Mouse (Mus musculus) R1 (cell line): ENCODE measurements around the gene Ppp2r2c.

ENCODE experiments used
- DNase-seq: peaks from one replicate; pipeline ENCODE4 v3.0.0-alpha.2; 2018; ENCODE audit warnings: low read depth, low spot score

Ppp2r2c gene

DNA sequence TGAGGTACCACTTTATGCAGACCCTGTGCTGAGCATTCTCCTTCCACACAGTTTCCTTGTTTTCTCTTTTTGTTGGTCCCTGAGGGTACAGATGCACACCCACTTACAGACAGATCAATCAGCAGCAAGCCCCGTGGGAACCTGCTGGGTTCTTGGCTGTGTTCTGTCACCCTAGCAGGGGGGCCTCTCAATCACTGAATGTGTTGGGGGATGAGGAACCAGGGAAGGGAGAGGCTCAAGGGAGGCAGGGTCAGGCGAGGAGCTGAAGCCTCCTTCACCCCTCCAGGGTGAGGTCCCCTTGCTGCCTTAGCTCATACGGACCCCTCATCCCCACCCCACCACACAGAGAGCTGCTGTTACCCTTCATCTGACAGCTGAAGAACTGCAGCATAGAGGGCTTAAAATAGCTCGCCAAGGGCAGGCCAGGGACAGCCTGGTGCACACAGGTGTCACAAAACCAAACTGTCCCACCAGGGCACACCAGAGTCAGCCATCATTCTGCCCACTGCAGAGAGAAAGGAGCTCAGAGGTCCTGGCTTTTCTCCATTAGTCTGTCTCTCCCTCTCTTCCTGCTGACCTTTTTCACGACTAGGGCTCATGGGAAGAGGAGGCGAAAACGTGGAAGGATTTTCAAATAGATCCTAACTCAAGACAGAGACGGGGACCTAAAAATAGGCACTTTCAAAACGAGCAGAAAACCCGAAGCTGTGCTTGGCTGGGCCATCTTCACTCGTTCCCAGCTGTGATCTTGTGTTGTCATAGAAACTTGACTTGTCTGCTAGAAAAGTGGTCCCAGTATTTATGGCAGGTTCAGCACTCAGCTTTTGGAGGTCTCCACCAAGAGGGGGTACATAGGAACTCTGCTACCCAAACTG, 55.8 kb downstream of the Ppp2r2c start:
- DNase-seq, result no peak

- DNase-seq, result peak; percentile 72
Measured at GRCm38 (mm10) chr5:36928701-36929100, 60.4 kb downstream of the Ppp2r2c start.

GRCm38 (mm10) chr5:36929376-36929775, 61.1 kb downstream of the Ppp2r2c start:
- DNase-seq, result no peak

- DNase-seq, result no peak
Measured at GRCm38 (mm10) chr5:36933383-36933782, 65.1 kb downstream of the Ppp2r2c start.

DNA sequence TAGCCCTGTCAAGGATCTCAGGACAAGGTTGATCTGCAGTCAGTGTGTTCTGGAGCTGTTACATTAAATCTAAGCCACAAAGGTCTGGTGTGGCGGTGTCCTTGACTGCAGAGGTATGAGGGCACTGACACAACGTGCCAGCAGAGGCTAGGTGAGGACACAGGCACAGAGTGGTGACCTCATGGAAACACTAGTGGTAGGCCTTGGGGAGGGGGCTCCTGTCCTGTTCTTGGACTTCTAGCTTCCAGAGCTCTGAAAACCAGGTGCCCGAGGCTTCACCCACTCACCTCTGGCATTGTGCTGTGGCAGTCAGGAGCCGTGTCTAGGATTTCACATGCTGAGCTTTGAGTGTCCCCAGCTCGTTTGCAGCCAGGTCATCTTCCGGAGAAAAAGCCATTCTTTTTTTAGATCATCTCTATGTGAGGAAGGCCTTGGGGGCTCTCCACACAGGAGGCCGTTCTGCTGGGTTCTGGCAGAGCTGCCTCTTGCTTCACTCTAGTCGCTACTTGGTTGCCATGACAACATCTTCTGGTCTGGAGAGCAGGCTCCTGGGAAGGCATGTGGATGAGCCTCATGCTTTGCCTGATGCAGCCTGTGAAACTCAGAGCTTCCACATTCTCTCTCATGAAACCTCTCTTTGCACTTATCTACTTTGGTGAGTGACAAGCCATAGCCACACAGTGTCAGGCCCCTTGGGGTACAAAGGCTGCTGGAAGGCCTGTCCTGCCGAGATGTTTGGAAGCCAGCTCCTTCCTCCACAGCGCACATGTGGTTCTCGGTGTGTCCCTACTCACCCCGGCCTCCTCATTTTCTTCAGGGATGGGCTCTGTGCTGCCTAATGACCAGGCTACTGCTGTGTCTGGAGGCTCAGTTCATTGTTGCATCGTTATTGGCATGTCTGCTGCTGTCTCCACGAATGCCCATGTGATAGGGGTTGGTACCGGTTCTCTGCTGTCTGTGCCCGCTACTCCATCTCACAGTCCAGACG, 67.5 kb downstream of the Ppp2r2c start:
- DNase-seq, result peak; percentile 63

DNA sequence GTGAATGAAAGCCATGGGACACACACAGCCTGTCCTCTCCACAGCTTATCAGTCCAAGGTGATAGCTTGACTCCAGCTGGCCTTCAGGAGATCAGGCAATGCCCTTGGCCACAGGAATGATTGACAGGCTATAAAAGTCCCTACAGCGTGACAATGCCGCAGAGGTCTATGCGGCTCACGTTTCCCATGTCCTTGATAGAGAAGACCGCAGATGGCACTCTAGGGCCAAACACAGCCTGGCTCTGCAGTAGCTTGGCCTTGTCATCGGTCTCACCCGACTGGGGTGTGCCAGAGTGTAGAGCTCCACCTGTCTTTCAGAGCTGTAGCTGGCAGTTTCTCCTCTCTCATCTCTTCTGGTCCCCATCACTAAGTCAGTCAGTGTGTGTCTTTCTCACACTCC, 68.2 kb downstream of the Ppp2r2c start:
- DNase-seq, result no peak

DNA sequence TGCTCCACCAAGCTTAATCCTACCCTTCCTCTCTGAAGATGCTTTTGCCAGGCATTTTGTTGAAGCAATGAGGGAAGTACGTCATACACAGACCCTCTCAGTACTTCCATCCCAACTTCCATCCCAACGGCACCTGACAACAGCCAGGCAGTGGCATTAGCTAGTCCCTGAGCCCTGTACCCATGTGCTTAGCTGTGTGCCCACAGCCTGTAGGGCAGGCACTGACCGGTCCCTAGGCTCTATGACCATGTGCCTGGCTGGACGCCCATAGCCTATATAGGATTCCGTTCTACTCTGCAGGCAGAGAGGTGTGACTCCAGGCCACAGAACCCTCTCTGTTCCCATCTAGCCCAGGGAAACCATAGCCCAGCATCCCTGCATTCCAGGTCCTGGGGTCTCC, 69.7 kb downstream of the Ppp2r2c start:
- no peak for DNase-seq

GRCm38 (mm10) chr5:36938991-36939390, 70.7 kb downstream of the Ppp2r2c start:
- DNase-seq, result peak; percentile 65

DNA sequence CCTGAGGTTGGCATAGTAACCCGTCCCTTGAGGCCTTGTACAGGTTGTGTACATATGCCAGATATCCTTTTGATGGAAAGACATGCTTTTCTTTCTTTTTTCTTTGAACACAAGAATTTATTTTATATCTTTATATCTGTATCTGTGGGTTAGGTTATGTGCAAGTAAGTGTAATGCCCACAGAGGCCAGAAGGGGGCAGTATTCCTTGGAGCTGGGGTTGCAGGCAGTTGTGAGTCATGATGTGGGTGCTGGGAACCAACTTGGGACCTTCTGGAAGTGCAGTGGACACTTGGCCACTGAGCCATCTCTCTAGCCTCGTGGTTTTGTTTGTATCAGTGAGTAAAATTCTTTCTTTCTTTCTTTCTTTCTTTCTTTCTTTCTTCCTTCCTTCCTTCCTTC, 74.1 kb downstream of the Ppp2r2c start:
- peak; percentile 32 for DNase-seq

DNA sequence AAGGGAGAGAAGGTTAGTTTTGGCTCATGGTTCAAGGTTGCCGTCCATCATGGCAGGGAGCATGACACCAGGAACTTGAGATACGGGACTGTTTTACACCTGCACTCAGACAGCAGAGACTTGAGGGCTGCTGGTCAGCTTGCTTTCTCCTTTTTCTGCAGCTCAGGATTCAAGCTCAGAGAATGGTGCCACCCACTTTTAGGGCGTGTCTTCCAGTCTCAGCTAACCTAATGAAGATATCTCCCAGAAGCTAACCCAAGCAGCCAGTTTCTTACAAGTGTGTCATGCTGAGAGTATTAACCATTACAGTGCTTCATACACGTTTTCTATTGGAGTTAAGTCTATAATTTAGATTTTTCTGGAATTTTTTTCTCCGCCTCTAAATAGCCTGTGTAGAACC, 76.2 kb downstream of the Ppp2r2c start:
- no peak for DNase-seq

GRCm38 (mm10) chr5:36945102-36945701, 76.9 kb downstream of the Ppp2r2c start:
- DNase-seq, result peak; percentile 41

DNA sequence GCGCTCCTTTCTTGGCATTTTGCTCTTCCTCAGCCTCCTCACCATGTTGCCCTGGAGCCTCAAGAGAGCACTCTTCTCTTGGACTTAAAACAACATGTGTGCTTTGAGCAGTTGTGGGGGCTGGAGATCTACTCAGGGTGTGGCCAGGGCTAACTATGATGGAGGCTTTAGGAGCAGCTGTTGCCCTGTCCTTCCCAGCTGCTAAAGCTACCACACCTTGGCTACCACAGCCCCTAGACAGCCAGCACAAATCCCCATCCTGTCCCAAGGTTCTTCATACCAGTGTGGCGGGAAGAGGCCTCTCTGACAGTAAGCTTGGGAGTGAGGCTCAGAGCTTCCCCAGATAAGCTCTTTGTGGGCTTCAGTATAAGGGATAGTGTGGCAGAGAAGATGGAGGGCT, 77.4 kb downstream of the Ppp2r2c start:
- DNase-seq, result no peak

- peak; percentile 85 for DNase-seq
Measured at GRCm38 (mm10) chr5:36946445-36946844, 78.1 kb downstream of the Ppp2r2c start.

DNA sequence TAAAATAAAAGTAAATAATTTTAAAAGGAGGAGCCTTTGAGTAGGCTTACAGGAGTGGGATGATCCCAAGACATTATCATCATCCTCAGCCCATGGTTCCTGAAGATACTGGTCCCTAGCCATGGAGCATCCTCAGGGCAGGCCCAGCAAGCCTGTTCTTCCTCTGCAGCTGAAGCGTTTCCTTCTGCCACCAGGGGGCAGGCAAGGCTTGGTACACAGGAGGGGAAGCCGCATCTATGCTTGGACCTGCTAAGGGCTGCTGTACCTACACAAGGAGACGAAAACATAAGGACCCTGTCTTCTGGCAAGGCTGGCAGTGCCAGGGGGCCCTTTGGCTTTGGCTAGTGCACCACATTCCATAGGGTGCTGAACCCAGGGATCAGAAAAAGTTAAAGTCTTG, 80.5 kb downstream of the Ppp2r2c start:
- peak; percentile 81 for DNase-seq

DNA sequence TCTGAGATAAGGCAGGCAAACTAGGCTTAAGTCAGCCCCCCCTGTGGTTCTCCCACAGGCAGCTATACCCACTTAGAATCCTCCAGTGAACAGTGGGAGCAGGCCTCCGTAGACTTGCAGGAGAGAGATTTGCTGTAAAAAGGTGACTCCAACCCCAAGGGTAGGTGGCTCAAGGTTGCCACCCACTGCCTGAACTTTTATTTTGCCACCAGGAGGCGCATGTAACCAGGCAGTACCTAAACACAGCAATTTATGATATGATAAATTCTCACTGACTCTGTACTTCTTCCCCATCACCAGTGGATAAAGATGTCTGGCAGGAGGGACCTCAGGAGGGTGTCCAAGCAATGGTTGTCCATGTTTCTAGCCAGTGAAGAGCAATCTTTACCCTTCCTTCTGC, 82.6 kb downstream of the Ppp2r2c start:
- DNase-seq, result peak; percentile 25

DNA sequence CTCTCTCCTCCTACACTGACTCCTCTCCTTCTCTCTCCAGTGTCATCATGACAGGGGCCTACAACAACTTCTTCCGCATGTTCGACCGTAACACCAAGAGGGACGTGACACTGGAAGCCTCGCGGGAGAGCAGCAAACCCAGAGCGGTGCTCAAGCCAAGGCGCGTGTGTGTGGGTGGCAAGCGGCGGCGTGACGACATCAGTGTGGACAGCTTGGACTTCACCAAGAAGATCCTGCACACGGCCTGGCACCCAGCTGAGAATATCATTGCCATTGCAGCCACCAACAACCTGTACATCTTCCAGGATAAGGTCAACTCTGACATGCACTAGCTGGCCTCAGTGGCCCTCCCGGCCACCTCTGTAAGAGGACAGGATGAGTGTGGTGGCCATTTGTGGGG, 84.0 kb downstream of the Ppp2r2c start:
- DNase-seq, result no peak

DNA sequence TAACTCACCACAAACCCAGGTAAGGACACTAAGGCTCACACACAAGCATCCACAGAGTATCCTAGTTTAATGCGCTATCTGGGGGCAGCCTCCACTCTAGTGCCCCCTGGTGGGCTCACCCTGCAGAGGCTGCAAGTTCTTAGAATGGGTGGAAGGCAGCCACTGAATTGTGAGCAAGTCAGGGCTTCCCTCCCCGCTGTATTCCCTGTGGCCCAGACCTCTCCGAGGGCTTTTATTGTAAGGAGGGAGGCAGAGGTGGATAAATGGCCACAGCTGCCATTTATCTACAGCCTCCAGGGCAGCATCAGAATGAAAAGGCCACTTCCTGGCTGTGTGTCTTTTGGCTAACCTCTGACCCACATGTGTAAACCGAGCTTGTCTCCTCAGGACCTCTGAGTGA, 87.1 kb downstream of the Ppp2r2c start:
- peak; percentile 57 for DNase-seq

DNA sequence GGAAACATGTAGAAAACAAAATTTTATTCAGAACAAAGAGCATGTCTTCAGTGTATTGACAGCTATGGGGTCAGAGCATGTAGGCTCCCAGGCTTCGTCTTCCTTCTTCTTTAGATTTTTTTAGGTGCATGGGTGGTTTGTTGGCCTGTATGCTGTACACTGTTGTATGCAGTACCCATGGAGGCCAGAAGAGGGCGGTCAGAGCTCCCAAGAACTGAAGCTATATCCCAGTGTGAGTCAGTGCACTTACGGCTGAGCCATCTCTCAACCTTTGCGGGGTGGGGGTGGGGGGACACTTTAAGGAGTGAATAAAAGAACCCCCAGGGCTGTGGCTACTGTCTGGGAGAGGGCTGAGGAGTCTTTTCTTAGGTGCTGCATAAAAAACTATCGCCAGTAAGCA, 90.5 kb downstream of the Ppp2r2c start:
- DNase-seq, result peak; percentile 76

- peak; percentile 41 for DNase-seq
Measured at GRCm38 (mm10) chr5:36960501-36960900, 92.2 kb downstream of the Ppp2r2c start.

DNA sequence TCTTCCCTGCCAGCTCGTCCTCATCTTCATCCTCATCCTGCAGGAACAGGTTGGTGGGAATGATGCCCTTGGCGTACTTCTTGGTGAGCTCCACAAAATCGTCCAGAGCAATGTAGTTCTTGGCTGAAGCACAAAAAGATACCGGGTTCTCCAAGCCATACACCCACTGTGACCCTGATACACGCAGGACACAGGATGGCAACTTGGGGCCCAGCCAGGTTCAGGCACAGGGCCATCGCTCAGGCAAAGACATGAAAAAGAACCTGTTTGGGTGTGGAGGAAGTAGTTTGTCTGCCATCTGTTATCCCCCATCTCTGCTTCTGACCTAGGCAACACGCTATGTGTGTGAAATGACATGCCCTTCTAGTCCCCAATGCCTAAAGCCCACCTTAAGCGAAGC, 103.3 kb downstream of the Ppp2r2c start:
- DNase-seq, result no peak

DNA sequence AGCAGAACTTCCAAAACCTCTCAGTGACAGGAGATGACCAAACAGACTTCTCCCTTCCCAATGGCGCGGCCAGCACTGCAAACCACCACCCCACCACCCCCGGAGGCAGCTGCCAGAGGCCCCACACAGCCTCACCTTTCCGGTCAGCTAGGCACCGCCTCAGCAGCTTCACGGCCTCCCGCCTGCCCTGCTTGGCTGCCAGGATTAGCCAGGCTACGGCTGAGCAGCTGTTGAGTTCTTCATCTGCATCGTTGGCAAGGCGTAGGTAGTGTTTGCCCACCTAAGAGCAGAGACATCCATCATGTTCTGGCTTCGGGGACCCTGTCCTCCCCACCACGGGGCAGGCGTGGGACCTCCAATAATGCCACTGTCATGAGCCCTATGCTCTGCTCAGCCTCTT, 107.0 kb downstream of the Ppp2r2c start:
- DNase-seq, result no peak

GRCm38 (mm10) chr5:36977809-36978208, 109.5 kb downstream of the Ppp2r2c start:
- DNase-seq, result no peak
